Mouse (Mus musculus) lung, postnatal 10 days (tissue): ENCODE data around the gene Kmt2b.
A peak's percentile ranks its signal among the peaks of the same experiment; 100 is the strongest.

Experiments
- DNase-seq: peaks from one replicate; pipeline ENCODE4 v3.0.0; 2021

Gene Kmt2b

GRCm38 (mm10) chr7:30588676-30589434 lies at the start of gene Kmt2b:
Kmt2b (minus strand) TSS chr7:30588726.
- peak; percentile 99 for DNase-seq

GRCm38 (mm10) chr7:30636395-30636794 lies 47.9 kb upstream of the Kmt2b start:
- no peak for DNase-seq

- no peak for DNase-seq
These were observed 47.2 kb upstream of the Kmt2b start, which contains the start of gene Etv2 for GRCm38 (mm10) chr7:30635752-30636151. Etv2 (minus strand) TSS chr7:30635852.

- peak; percentile 73 for DNase-seq
These were observed 46.1 kb upstream of the Kmt2b start for GRCm38 (mm10) chr7:30634621-30635020.

GRCm38 (mm10) chr7:30633762-30634412 lies 45.4 kb upstream of the Kmt2b start:
- DNase-seq, result no peak

GRCm38 (mm10) chr7:30629013-30629412 lies 40.5 kb upstream of the Kmt2b start:
- DNase-seq, result no peak

GRCm38 (mm10) chr7:30626647-30627046 lies 38.1 kb upstream of the Kmt2b start:
- no peak for DNase-seq

GRCm38 (mm10) chr7:30625530-30626384 lies 37.2 kb upstream of the Kmt2b start, which contains the start of gene Cox6b1:
Cox6b1 (minus strand) TSS chr7:30626151.
- DNase-seq, result peak; percentile 93

GRCm38 (mm10) chr7:30619202-30619601 lies 30.7 kb upstream of the Kmt2b start:
- peak; percentile 36 for DNase-seq

- DNase-seq, result no peak
These were observed 30.1 kb upstream of the Kmt2b start for GRCm38 (mm10) chr7:30618658-30619057.

- no peak for DNase-seq
These were observed 26.7 kb upstream of the Kmt2b start for GRCm38 (mm10) chr7:30615049-30615760.

GRCm38 (mm10) chr7:30614454-30614853 lies 25.9 kb upstream of the Kmt2b start:
- no peak for DNase-seq

GRCm38 (mm10) chr7:30613529-30614112 lies 25.1 kb upstream of the Kmt2b start:
- DNase-seq, result peak; percentile 74

GRCm38 (mm10) chr7:30612654-30613402 lies 24.3 kb upstream of the Kmt2b start, which contains the start of gene Upk1a:
Upk1a (minus strand) TSS chr7:30612847.
- DNase-seq, result no peak

GRCm38 (mm10) chr7:30610043-30610442 lies 21.5 kb upstream of the Kmt2b start:
- no peak for DNase-seq

- DNase-seq, result no peak
These were observed 19.9 kb upstream of the Kmt2b start for GRCm38 (mm10) chr7:30608476-30608875.

- peak; percentile 80 for DNase-seq
These were observed 19.3 kb upstream of the Kmt2b start for GRCm38 (mm10) chr7:30607706-30608309.

GRCm38 (mm10) chr7:30604944-30605343 lies 16.4 kb upstream of the Kmt2b start:
- DNase-seq, result no peak

GRCm38 (mm10) chr7:30604424-30604823 lies 15.9 kb upstream of the Kmt2b start:
- no peak for DNase-seq

GRCm38 (mm10) chr7:30602583-30602982 lies 14.1 kb upstream of the Kmt2b start:
- DNase-seq, result peak; percentile 80

- peak; percentile 68 for DNase-seq
These were observed 12.1 kb upstream of the Kmt2b start for GRCm38 (mm10) chr7:30600651-30601050.
